Mouse (Mus musculus): ENCODE measurements around the gene Gadd45b. TPM values are rescaled to one million over a fixed set of nuclear protein-coding genes. Genes with fewer than 3 reads are reported as not detected.

Gene Gadd45b
- polyA plus RNA-seq (2012; rRNA removed) (46.2 and 52.2 TPM in 2 replicates), polyA plus RNA-seq (2014; fragmentation: Nextera tagmentation; extraction: Ambion mirVana) (33.8 and 36.6 TPM in 2 replicates)

- H3K9ac ChIP-seq (ENCODE audit: low read depth, low read length, severe bottlenecking) = peak within 1 kb of the TSS; percentile 67
- H3K4me3 ChIP-seq (replicated peaks; ENCODE audit: low read length) = peak within 1 kb of the TSS; percentile 55
- H3K9me3 ChIP-seq (ENCODE audit: control insufficient read depth, low read length) = no peaks in the 10 kb centered on the region
- under 1% methylated on average over 56 of the region's 56 CpGs for WGBS
- ATAC-seq (ENCODE audit: low FRiP score, low read depth) (peak; percentile 92), DNase-seq (ENCODE audit: low spot score) (peak; percentile 98)
- peak within 1 kb of the TSS; percentile 95 for H3K4me2 ChIP-seq (replicated peaks; ENCODE audit: low read depth, low read length, severe bottlenecking)
- peak; percentile 100 for TF ChIP-seq POLR2A (IDR thresholded peaks at IDR 0.05; ENCODE audit: borderline replicate concordance, extremely low read depth, insufficient read depth, insufficient read length)
- H3K36me3 ChIP-seq (ENCODE audit: control insufficient read depth, insufficient read depth, low read length) = no peaks in the 10 kb centered on the region
- peaks cover 15% of the 10 kb centered on the region; the same call in 1 of the 2 replicates for H3K27me3 ChIP-seq (ENCODE audit: control insufficient read depth, insufficient read depth, low read length)
- peaks cover 36% of the 10 kb centered on the region for H3K4me1 ChIP-seq (ENCODE audit: control insufficient read depth, insufficient read depth, low read length)
- peak within 1 kb of the TSS; percentile 85 for H3K27ac ChIP-seq (replicated peaks; ENCODE audit: low read depth, low read length)
Observed at GRCm38 (mm10) chr10:80929299-80930226, at the start of gene Gadd45b. TSS of gene Gadd45b (plus strand) at chr10:80930073.

- Histone ChIP-seq H3K9me3 (ENCODE audit: control insufficient read depth, low read length) (no peaks in the 10 kb centered on the region), H3K4me3 (replicated peaks; ENCODE audit: low read length) (no peak overlapping the region), H3K27me3 (ENCODE audit: control insufficient read depth, insufficient read depth, low read length) (no peaks in the 10 kb centered on the region), H3K9ac (ENCODE audit: low read depth, low read length, severe bottlenecking) (no peak overlapping the region), H3K36me3 (ENCODE audit: control insufficient read depth, insufficient read depth, low read length) (no peaks in the 10 kb centered on the region), H3K27ac (replicated peaks; ENCODE audit: low read depth, low read length) (no peak overlapping the region), H3K4me2 (replicated peaks; ENCODE audit: low read depth, low read length, severe bottlenecking) (no peak overlapping the region), H3K4me1 (ENCODE audit: control insufficient read depth, insufficient read depth, low read length) (no peaks in the 10 kb centered on the region)
- ATAC-seq (ENCODE audit: low FRiP score, low read depth) (no peak; the same call in 1 of the 2 replicates), DNase-seq (ENCODE audit: low spot score) (peak; percentile 74)
- no peak for TF ChIP-seq POLR2A (IDR thresholded peaks at IDR 0.05; ENCODE audit: borderline replicate concordance, extremely low read depth, insufficient read depth, insufficient read length)
- WGBS = 22% methylated on average over 5 of the region's 5 CpGs
Observed at GRCm38 (mm10) chr10:80880131-80880641, 49.7 kb upstream of the Gadd45b start.

GRCm38 (mm10) chr10:80880901-80881300 is 49.0 kb upstream of the Gadd45b start:
- TF ChIP-seq POLR2A (IDR thresholded peaks at IDR 0.05; ENCODE audit: borderline replicate concordance, extremely low read depth, insufficient read depth, insufficient read length) = no peak
- H3K4me1 ChIP-seq (ENCODE audit: control insufficient read depth, insufficient read depth, low read length) = no peaks in the 10 kb centered on the region
- no peaks in the 10 kb centered on the region for H3K9me3 ChIP-seq (ENCODE audit: control insufficient read depth, low read length)
- ATAC-seq (ENCODE audit: low FRiP score, low read depth) (no peak), DNase-seq (ENCODE audit: low spot score) (no peak)
- WGBS = 74% methylated on average over 2 of the region's 2 CpGs
- H3K36me3 ChIP-seq (ENCODE audit: control insufficient read depth, insufficient read depth, low read length) = no peaks in the 10 kb centered on the region
- no peaks in the 10 kb centered on the region for H3K27me3 ChIP-seq (ENCODE audit: control insufficient read depth, insufficient read depth, low read length)
- no peak overlapping the region for H3K4me2 ChIP-seq (replicated peaks; ENCODE audit: low read depth, low read length, severe bottlenecking)
- H3K4me3 ChIP-seq (replicated peaks; ENCODE audit: low read length) = no peak overlapping the region
- H3K27ac ChIP-seq (replicated peaks; ENCODE audit: low read depth, low read length) = no peak overlapping the region
- H3K9ac ChIP-seq (ENCODE audit: low read depth, low read length, severe bottlenecking) = no peak overlapping the region

- no peak for ATAC-seq (ENCODE audit: low FRiP score, low read depth)
- H3K4me2 ChIP-seq (replicated peaks; ENCODE audit: low read depth, low read length, severe bottlenecking) = no peak overlapping the region
- H3K4me1 ChIP-seq (ENCODE audit: control insufficient read depth, insufficient read depth, low read length) = no peaks in the 10 kb centered on the region
- H3K27ac ChIP-seq (replicated peaks; ENCODE audit: low read depth, low read length) = no peak overlapping the region
- no peaks in the 10 kb centered on the region for H3K27me3 ChIP-seq (ENCODE audit: control insufficient read depth, insufficient read depth, low read length)
- WGBS = 30% methylated on average over 10 of the region's 10 CpGs
- TF ChIP-seq POLR2A (IDR thresholded peaks at IDR 0.05; ENCODE audit: borderline replicate concordance, extremely low read depth, insufficient read depth, insufficient read length) = no peak
- H3K9ac ChIP-seq (ENCODE audit: low read depth, low read length, severe bottlenecking) = no peak overlapping the region
- H3K36me3 ChIP-seq (ENCODE audit: control insufficient read depth, insufficient read depth, low read length) = no peaks in the 10 kb centered on the region
- no peak for DNase-seq (ENCODE audit: low spot score)
- no peak overlapping the region for H3K4me3 ChIP-seq (replicated peaks; ENCODE audit: low read length)
- no peaks in the 10 kb centered on the region for H3K9me3 ChIP-seq (ENCODE audit: control insufficient read depth, low read length)
Observed at GRCm38 (mm10) chr10:80881301-80881700, 48.6 kb upstream of the Gadd45b start.

- Histone ChIP-seq H3K4me1 (ENCODE audit: control insufficient read depth, insufficient read depth, low read length) (no peaks in the 10 kb centered on the region), H3K4me2 (replicated peaks; ENCODE audit: low read depth, low read length, severe bottlenecking) (no peak overlapping the region), H3K36me3 (ENCODE audit: control insufficient read depth, insufficient read depth, low read length) (no peaks in the 10 kb centered on the region), H3K9ac (ENCODE audit: low read depth, low read length, severe bottlenecking) (no peak overlapping the region), H3K9me3 (ENCODE audit: control insufficient read depth, low read length) (no peaks in the 10 kb centered on the region), H3K27ac (replicated peaks; ENCODE audit: low read depth, low read length) (no peak overlapping the region), H3K27me3 (ENCODE audit: control insufficient read depth, insufficient read depth, low read length) (peaks cover 4% of the 10 kb centered on the region; the same call in 1 of the 2 replicates), H3K4me3 (replicated peaks; ENCODE audit: low read length) (no peak overlapping the region)
- WGBS = 73% methylated on average over 11 of the region's 11 CpGs
- DNase-seq (ENCODE audit: low spot score) (no peak), ATAC-seq (ENCODE audit: low FRiP score, low read depth) (no peak)
- no peak for TF ChIP-seq POLR2A (IDR thresholded peaks at IDR 0.05; ENCODE audit: borderline replicate concordance, extremely low read depth, insufficient read depth, insufficient read length)
Observed at GRCm38 (mm10) chr10:80887181-80887580, 42.7 kb upstream of the Gadd45b start.
